ENCODE assay signal across 17 mouse cellular contexts in the genomic region with DNA sequence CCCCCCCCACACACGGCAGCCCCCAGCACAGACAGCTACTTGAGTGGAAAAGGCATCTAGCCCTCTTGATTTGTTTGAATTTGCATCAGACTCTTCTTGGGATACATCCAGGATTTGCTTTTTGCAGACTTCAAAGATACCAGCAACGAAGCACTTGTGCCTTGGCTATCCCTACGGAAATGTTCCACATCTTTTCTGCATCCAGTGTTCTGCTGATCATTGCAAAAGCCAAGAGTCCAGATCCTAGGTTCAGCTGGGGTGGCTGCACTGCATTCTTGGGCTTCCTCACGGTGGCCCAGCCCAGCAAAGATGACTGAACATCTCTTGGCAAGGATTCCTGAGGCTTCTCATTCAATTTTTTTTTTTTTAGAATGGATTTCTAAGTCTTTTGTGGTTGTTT.
DNase-seq lines count a peak whose midpoint lies in the region; ATAC-seq lines count a peak whose summit lies in the region.
"Had no signal": no experiment of that assay in that cellular context is flagged by ENCODE, and none has a peak within 500 bp of the region (broad histone marks: within the 10 kb centered on the region; RNA-seq: fewer than 3 reads in every experiment).

No protein-coding gene starts in this region.

- no peak for DNase-seq in hindbrain, embryonic 10.5 days (ENCODE audit: low spot score)
- DNase-seq in Muller cell, postnatal 12 days (ENCODE audit: inconsistent ontology term), result peak; percentile 75
- DNase-seq in brain, adult 2 months (ENCODE audit: low read depth, low spot score), result peak; percentile 27
- no peak for DNase-seq in spleen, adult 12 weeks (ENCODE audit: low spot score)
- DNase-seq in urinary bladder, adult 2 months (ENCODE audit: low spot score), result no peak
- DNase-seq: adrenal gland, postnatal 10 days; cerebellum, postnatal 10 days; heart, adult 11 months; kidney, postnatal 10 days; liver, embryonic 13.5 days; lung, postnatal 14 days; thymus, adult 2 months had no signal

- H3K27me3 ChIP-seq in hindbrain, embryonic 15.5 days, result no peaks in the 10 kb centered on the region
- H3K27me3 ChIP-seq in hindbrain, embryonic 10.5 days (ENCODE audit: insufficient read depth, poor library complexity, severe bottlenecking), result no peaks in the 10 kb centered on the region
- no peaks in the 10 kb centered on the region for H3K27me3 ChIP-seq in limb, embryonic 15.5 days
- H3K27me3 ChIP-seq: liver, embryonic 13.5 days; neural tube, embryonic 12.5 days had no signal

- H3K4me1 ChIP-seq in hindbrain, embryonic 15.5 days (replicated peaks), result 0 out of 2 replicates have a peak, but pooled peaks cover 3% of the 10 kb centered on the region
- peaks cover 17% of the 10 kb centered on the region for H3K4me1 ChIP-seq in hindbrain, embryonic 10.5 days (replicated peaks)
- peaks cover 16% of the 10 kb centered on the region for H3K4me1 ChIP-seq in limb, embryonic 15.5 days
- H3K4me1 ChIP-seq: liver, embryonic 13.5 days; neural tube, embryonic 12.5 days had no signal

- 47% methylated on average over 4 of the region's 4 CpGs for WGBS in hindbrain, embryonic 15.5 days
- WGBS in hindbrain, embryonic 10.5 days, result 70% methylated on average over 4 of the region's 4 CpGs
- WGBS in limb, embryonic 15.5 days, result 39% methylated on average over 4 of the region's 4 CpGs

- H3K36me3 ChIP-seq in hindbrain, embryonic 15.5 days, result no peaks in the 10 kb centered on the region
- H3K36me3 ChIP-seq in hindbrain, embryonic 10.5 days, result no peaks in the 10 kb centered on the region
- no peaks in the 10 kb centered on the region for H3K36me3 ChIP-seq in limb, embryonic 15.5 days
- H3K36me3 ChIP-seq: liver, embryonic 13.5 days; neural tube, embryonic 12.5 days had no signal

- H3K4me3 ChIP-seq in hindbrain, embryonic 15.5 days, result no peak overlapping the region
- no peak overlapping the region for H3K4me3 ChIP-seq in hindbrain, embryonic 10.5 days
- H3K4me3 ChIP-seq in limb, embryonic 15.5 days, result no peak overlapping the region
- H3K4me3 ChIP-seq: liver, embryonic 13.5 days; neural tube, embryonic 12.5 days had no signal

- H3K9me3 ChIP-seq in hindbrain, embryonic 15.5 days, result no peaks in the 10 kb centered on the region
- no peaks in the 10 kb centered on the region for H3K9me3 ChIP-seq in hindbrain, embryonic 10.5 days
- H3K9me3 ChIP-seq in limb, embryonic 15.5 days, result no peaks in the 10 kb centered on the region
- H3K9me3 ChIP-seq: liver, embryonic 13.5 days; neural tube, embryonic 12.5 days had no signal

- ATAC-seq in hindbrain, embryonic 15.5 days (ENCODE audit: low FRiP score, low read depth), result no peak
- ATAC-seq in limb, embryonic 15.5 days (ENCODE audit: insufficient number of reproducible peaks, low FRiP score, low TSS enrichment, low read depth), result no peak
- ATAC-seq: CD4-positive, CD25-positive, alpha-beta regulatory T cell, adult 4 months; intestine, postnatal 0 days had no signal

- 0 out of 2 replicates have a peak overlapping the region, but pooled peaks have one; percentile 38 for H3K27ac ChIP-seq in hindbrain, embryonic 15.5 days (replicated peaks)
- H3K27ac ChIP-seq in hindbrain, embryonic 10.5 days, result no peak overlapping the region
- H3K27ac ChIP-seq in limb, embryonic 15.5 days, result peak overlapping the region; percentile 39
- H3K27ac ChIP-seq: liver, embryonic 13.5 days; neural tube, embryonic 12.5 days had no signal

- H3K9ac ChIP-seq in hindbrain, embryonic 15.5 days, result no peak overlapping the region
- no peak overlapping the region for H3K9ac ChIP-seq in limb, embryonic 15.5 days
- H3K9ac ChIP-seq: liver, embryonic 13.5 days; neural tube, embryonic 12.5 days had no signal

- H3K4me2 ChIP-seq in hindbrain, embryonic 15.5 days, result no peak overlapping the region
- no peak overlapping the region for H3K4me2 ChIP-seq in limb, embryonic 15.5 days
- H3K4me2 ChIP-seq: liver, embryonic 13.5 days; neural tube, embryonic 12.5 days had no signal

Comparison
In these comparisons a context has a peak if more than half of its experiments do, and no peak if none do; other contexts are left out.
1. DNase-seq: peak in Muller cell, postnatal 12 days (single experiment) and brain, adult 2 months (single experiment); none in hindbrain, embryonic 10.5 days (single experiment), spleen, adult 12 weeks (single experiment) and urinary bladder, adult 2 months (single experiment).